Mouse (Mus musculus) inflammation-experienced regulatory T-cells, adult 16 weeks (primary cell): ENCODE measurements around the gene Ect2. TPM values are rescaled to one million over a fixed set of nuclear protein-coding genes. Genes with fewer than 3 reads are reported as not detected.

Experiments used
- polyA plus RNA-seq: library from polyadenylated mRNA; unstranded; fragments of 100-300 nt; shearing (Covaris generic); gene quantifications from one replicate; pipeline ENCODE4 v1.2.1, GENCODE M21; 2017

Ect2 gene
- polyA plus RNA-seq, result 10.1 TPM

GRCm38 (mm10) chr3:27153701-27154209, at the start of gene Ect2:
Ect2 (minus strand) TSS chr3:27153878.

GRCm38 (mm10) chr3:27182733-27183600, 29.3 kb upstream of the Ect2 start, which contains the start of gene Nceh1:
Nceh1 (plus strand) TSS chr3:27182965.

Other genes with a start within 250 kb of the Ect2 start
- gene Nceh1, start 29.1 kb upstream of the Ect2 start, polyA plus RNA-seq, result 30.5 TPM
- 34.0 TPM for gene Tnfsf10, start 163.2 kb upstream of the Ect2 start, polyA plus RNA-seq
- not detected for gene Ghsr, start 217.5 kb upstream of the Ect2 start, polyA plus RNA-seq